Mouse (Mus musculus) limb, embryonic 12.5 days (tissue): ENCODE measurements around the gene Smim8. TPM values are rescaled to one million over a fixed set of nuclear protein-coding genes. Genes with fewer than 3 reads are reported as not detected.
"Not testable (repeated sequence)": the region's sequence is repeated elsewhere in the genome, so short reads cannot be mapped to it uniquely, and the experiment has no call there.

ENCODE experiments used
- ATAC-seq: fragments of 200-750 bp; cut with Nextera tagmentation; 2 replicates; pipeline ENCODE4 v1.8.0; 2017; ENCODE audit warnings: low read depth, moderate TSS enrichment; ENCODE audit not compliant: insufficient number of reproducible peaks, insufficient read depth, low FRiP score, low TSS enrichment
- H3K27ac ChIP-seq: fragments of 300-500 bp; sonication (generic); 2 replicates; pipeline ENCODE4 v1.5.1; 2016; ENCODE audit warnings: mild to moderate bottlenecking, moderate library complexity
- H3K27me3 ChIP-seq: fragments of 300-500 bp; sonication (generic); 2 replicates; pipeline ENCODE4 v1.6.1; 2016; ENCODE audit warnings: mild to moderate bottlenecking, moderate library complexity
- H3K36me3 ChIP-seq: fragments of 300-500 bp; sonication (generic); 2 replicates; pipeline ENCODE4 v1.6.1; 2016; ENCODE audit warnings: mild to moderate bottlenecking, moderate library complexity
- H3K4me1 ChIP-seq: fragments of 300-500 bp; sonication (generic); replicated peaks from 2 replicates; pipeline ENCODE4 v1.6.1; 2016
- H3K4me2 ChIP-seq: fragments of 300-500 bp; sonication (generic); 2 replicates; pipeline ENCODE4 v1.6.1; 2016; ENCODE audit warnings: mild to moderate bottlenecking, moderate library complexity
- H3K4me3 ChIP-seq: fragments of 300-500 bp; sonication (generic); replicated peaks from 2 replicates; pipeline ENCODE4 v1.5.1; 2016; ENCODE audit warnings: mild to moderate bottlenecking
- H3K9ac ChIP-seq: fragments of 300-500 bp; sonication (generic); replicated peaks from 2 replicates; pipeline ENCODE4 v1.6.1; 2016; ENCODE audit warnings: mild to moderate bottlenecking, moderate library complexity
- H3K9me3 ChIP-seq: fragments of 300-500 bp; sonication (generic); 2 replicates; pipeline ENCODE4 v1.6.1; 2016; ENCODE audit warnings: mild to moderate bottlenecking, moderate library complexity
- WGBS: fragments of 180-500 bp; shearing (Covaris S2); methylation state at CpG from one replicate; pipeline ENCODE4 v1.1.7; 2016; 5-methylcytosine and 5-hydroxymethylcytosine counted together
- polyA plus RNA-seq: library from polyadenylated mRNA; unstranded; fragments of >200 nt; fragmentation: Nextera tagmentation; extraction: Ambion mirVana; gene quantifications from 2 replicates; pipeline ENCODE4 v1.2.1, GENCODE M21; 2016

The Smim8 gene
- polyA plus RNA-seq, 1 experiment from 2014 or later: 44.7 TPM

- ATAC-seq: peak; percentile 73; the same call in 1 of the 2 replicates
- no peak overlapping the region for H3K9ac ChIP-seq
- H3K36me3 ChIP-seq: peaks cover 9% of the 10 kb centered on the region; the same call in 1 of the 2 replicates
- H3K27me3 ChIP-seq: peaks cover 8% of the 10 kb centered on the region
- peaks cover 6% of the 10 kb centered on the region for H3K4me1 ChIP-seq
- H3K9me3 ChIP-seq: no peaks in the 10 kb centered on the region
- no peak overlapping the region for H3K4me2 ChIP-seq
- no peak overlapping the region for H3K27ac ChIP-seq
- WGBS: 6% methylated on average over 8 of the region's 8 CpGs
- H3K4me3 ChIP-seq: no peak overlapping the region
Observed at GRCm38 (mm10) chr4:34771652-34772371, 6.4 kb downstream of the Smim8 start.

- Histone ChIP-seq H3K9ac (no peak within 1 kb of the TSS), H3K4me2 (no peak within 1 kb of the TSS), H3K4me3 (no peak within 1 kb of the TSS), H3K9me3 (no peaks in the 10 kb centered on the region), H3K36me3 (no peaks in the 10 kb centered on the region), H3K27ac (no peak within 1 kb of the TSS), H3K27me3 (no peaks in the 10 kb centered on the region), H3K4me1 (no peaks in the 10 kb centered on the region)
- 88% methylated on average over 1 of the region's 1 CpGs for WGBS
- no peak for ATAC-seq
Observed at GRCm38 (mm10) chr4:34756163-34756562, 22.1 kb downstream of the Smim8 start, which contains the start of gene Gm136. Gene Gm136 (minus strand): TSS chr4:34756263.

GRCm38 (mm10) chr4:34749236-34749635 lies 29.0 kb downstream of the Smim8 start:
- Histone ChIP-seq H3K9ac (no peak overlapping the region), H3K4me3 (no peak overlapping the region), H3K9me3 (no peaks in the 10 kb centered on the region), H3K4me2 (no peak overlapping the region), H3K27ac (no peak overlapping the region), H3K27me3 (no peaks in the 10 kb centered on the region), H3K36me3 (no peaks in the 10 kb centered on the region), H3K4me1 (no peaks in the 10 kb centered on the region)
- ATAC-seq: no peak
- 52% methylated on average over 6 of the region's 6 CpGs for WGBS

- Histone ChIP-seq H3K9ac (no peak overlapping the region), H3K27ac (no peak overlapping the region), H3K4me1 (no peaks in the 10 kb centered on the region), H3K4me2 (no peak overlapping the region), H3K36me3 (no peaks in the 10 kb centered on the region), H3K27me3 (0 out of 2 replicates have a peak, but pooled peaks cover 7% of the 10 kb centered on the region), H3K4me3 (no peak overlapping the region), H3K9me3 (no peaks in the 10 kb centered on the region)
- 80% methylated on average over 3 of the region's 3 CpGs for WGBS
- ATAC-seq: no peak
Observed at GRCm38 (mm10) chr4:34734461-34734860, 43.8 kb downstream of the Smim8 start.

GRCm38 (mm10) chr4:34733415-34733814 lies 44.8 kb downstream of the Smim8 start:
- not testable (repeated sequence) for ATAC-seq, H3K4me2 ChIP-seq, H3K27ac ChIP-seq, H3K4me1 ChIP-seq, H3K9me3 ChIP-seq, H3K36me3 ChIP-seq, H3K27me3 ChIP-seq, H3K4me3 ChIP-seq, H3K9ac ChIP-seq
- WGBS: 35% methylated on average over 2 of the region's 2 CpGs

GRCm38 (mm10) chr4:34729851-34730341 lies 48.3 kb downstream of the Smim8 start, which contains the start of gene Cfap206:
Gene Cfap206 (minus strand): TSS chr4:34730206.
- H3K9ac ChIP-seq: peak within 1 kb of the TSS; percentile 40; the same call in 1 of the 2 replicates
- no peaks in the 10 kb centered on the region for H3K4me1 ChIP-seq
- H3K27me3 ChIP-seq: 0 out of 2 replicates have a peak, but pooled peaks cover 8% of the 10 kb centered on the region
- H3K36me3 ChIP-seq: no peaks in the 10 kb centered on the region
- ATAC-seq: peak; percentile 88
- H3K4me2 ChIP-seq: peak within 1 kb of the TSS; percentile 86
- no peaks in the 10 kb centered on the region for H3K9me3 ChIP-seq
- peak within 1 kb of the TSS; percentile 53 for H3K4me3 ChIP-seq
- H3K27ac ChIP-seq: no peak within 1 kb of the TSS
- WGBS: under 1% methylated on average over 38 of the region's 38 CpGs

- 88% methylated on average over 3 of the region's 3 CpGs for WGBS
- not testable (repeated sequence) for H3K4me3 ChIP-seq, H3K4me1 ChIP-seq, ATAC-seq, H3K9ac ChIP-seq, H3K9me3 ChIP-seq, H3K36me3 ChIP-seq, H3K27ac ChIP-seq, H3K4me2 ChIP-seq, H3K27me3 ChIP-seq
Observed at GRCm38 (mm10) chr4:34725710-34726109, 52.5 kb downstream of the Smim8 start.

- 64% methylated on average over 4 of the region's 4 CpGs for WGBS
Observed at GRCm38 (mm10) chr4:34724306-34724705, 53.9 kb downstream of the Smim8 start.

GRCm38 (mm10) chr4:34723186-34723585 lies 55.0 kb downstream of the Smim8 start:
- no peak overlapping the region for H3K27ac ChIP-seq
- H3K9me3 ChIP-seq: peaks cover 16% of the 10 kb centered on the region
- no peak for ATAC-seq
- H3K4me1 ChIP-seq: no peaks in the 10 kb centered on the region
- 65% methylated on average over 4 of the region's 4 CpGs for WGBS
- H3K27me3 ChIP-seq: no peaks in the 10 kb centered on the region
- no peak overlapping the region for H3K9ac ChIP-seq
- H3K4me2 ChIP-seq: no peak overlapping the region
- H3K4me3 ChIP-seq: no peak overlapping the region
- H3K36me3 ChIP-seq: no peaks in the 10 kb centered on the region

More at GRCm38 (mm10) chr4:34724306-34724705, 53.9 kb downstream of the Smim8 start:
- no peak for ATAC-seq
- Histone ChIP-seq H3K36me3 (no peaks in the 10 kb centered on the region), H3K9ac (no peak overlapping the region), H3K4me2 (no peak overlapping the region), H3K9me3 (peaks cover 10% of the 10 kb centered on the region), H3K4me3 (no peak overlapping the region), H3K4me1 (no peaks in the 10 kb centered on the region), H3K27me3 (no peaks in the 10 kb centered on the region), H3K27ac (no peak overlapping the region)

- Histone ChIP-seq H3K4me2 (no peak overlapping the region), H3K4me3 (no peak overlapping the region), H3K4me1 (no peaks in the 10 kb centered on the region), H3K9me3 (peaks cover 16% of the 10 kb centered on the region), H3K27me3 (no peaks in the 10 kb centered on the region), H3K36me3 (no peaks in the 10 kb centered on the region), H3K9ac (no peak overlapping the region), H3K27ac (no peak overlapping the region)
- WGBS: 91% methylated on average over 7 of the region's 7 CpGs
- ATAC-seq: no peak
Observed at GRCm38 (mm10) chr4:34720127-34720895, 57.9 kb downstream of the Smim8 start.

- Histone ChIP-seq H3K9ac (no peak overlapping the region), H3K27ac (no peak overlapping the region), H3K4me2 (no peak overlapping the region), H3K4me1 (no peaks in the 10 kb centered on the region), H3K4me3 (no peak overlapping the region), H3K36me3 (no peaks in the 10 kb centered on the region), H3K9me3 (peaks cover 16% of the 10 kb centered on the region), H3K27me3 (no peaks in the 10 kb centered on the region)
- 98% methylated on average over 12 of the region's 12 CpGs for WGBS
- ATAC-seq: no peak
Observed at GRCm38 (mm10) chr4:34719421-34719820, 58.8 kb downstream of the Smim8 start.
